Comparison of ENCODE assay signal across 14 mouse cellular contexts in genomic region chr10:124082756-124083155, GRCm38 (mm10).
DNase-seq lines count a peak whose midpoint lies in the region; ATAC-seq lines count a peak whose summit lies in the region.
"Had no signal": no experiment of that assay in that cellular context is flagged by ENCODE, and none has a peak within 500 bp of the region (broad histone marks: within the 10 kb centered on the region; RNA-seq: fewer than 3 reads in every experiment).

No protein-coding gene starts in this region.

- H3K9me3 ChIP-seq in kidney, embryonic 15.5 days (replicated peaks): no peaks in the 10 kb centered on the region
- no peaks in the 10 kb centered on the region for H3K9me3 ChIP-seq in heart, embryonic 15.5 days (replicated peaks)
- H3K9me3 ChIP-seq: embryonic facial prominence, embryonic 13.5 days; hindbrain, embryonic 15.5 days; liver, embryonic 13.5 days; midbrain, embryonic 10.5 days had no signal

- no peak overlapping the region for H3K4me3 ChIP-seq in kidney, embryonic 15.5 days (replicated peaks)
- no peak overlapping the region for H3K4me3 ChIP-seq in heart, embryonic 15.5 days
- H3K4me3 ChIP-seq: embryonic facial prominence, embryonic 13.5 days; hindbrain, embryonic 15.5 days; liver, embryonic 13.5 days; midbrain, embryonic 10.5 days had no signal

- H3K4me2 ChIP-seq in kidney, embryonic 15.5 days: no peak overlapping the region
- no peak overlapping the region for H3K4me2 ChIP-seq in heart, embryonic 15.5 days
- H3K4me2 ChIP-seq: embryonic facial prominence, embryonic 13.5 days; hindbrain, embryonic 15.5 days; liver, embryonic 13.5 days had no signal

- WGBS in kidney, embryonic 15.5 days: 69% methylated on average over 3 of the region's 3 CpGs
- 16% methylated on average over 3 of the region's 3 CpGs for WGBS in heart, embryonic 15.5 days

- no peaks in the 10 kb centered on the region for H3K27me3 ChIP-seq in kidney, embryonic 15.5 days
- no peaks in the 10 kb centered on the region for H3K27me3 ChIP-seq in heart, embryonic 15.5 days
- H3K27me3 ChIP-seq: embryonic facial prominence, embryonic 13.5 days; hindbrain, embryonic 15.5 days; liver, embryonic 13.5 days had no signal

- no peaks in the 10 kb centered on the region for H3K36me3 ChIP-seq in kidney, embryonic 15.5 days
- no peaks in the 10 kb centered on the region for H3K36me3 ChIP-seq in heart, embryonic 15.5 days
- H3K36me3 ChIP-seq: embryonic facial prominence, embryonic 13.5 days; hindbrain, embryonic 15.5 days; liver, embryonic 13.5 days; midbrain, embryonic 10.5 days had no signal

- H3K4me1 ChIP-seq in kidney, embryonic 15.5 days: no peaks in the 10 kb centered on the region
- H3K4me1 ChIP-seq in heart, embryonic 15.5 days (replicated peaks): peaks cover 11% of the 10 kb centered on the region
- H3K4me1 ChIP-seq: hindbrain, embryonic 15.5 days; liver, embryonic 13.5 days; midbrain, embryonic 10.5 days had no signal

- H3K9ac ChIP-seq in kidney, embryonic 15.5 days: no peak overlapping the region
- no peak overlapping the region for H3K9ac ChIP-seq in heart, embryonic 15.5 days
- H3K9ac ChIP-seq: embryonic facial prominence, embryonic 13.5 days; hindbrain, embryonic 15.5 days; liver, embryonic 13.5 days had no signal

- ATAC-seq in kidney, embryonic 15.5 days (replicated peaks; ENCODE audit: low FRiP score): 0 out of 2 replicates have a peak, but pooled peaks have one; percentile 12
- ATAC-seq in heart, embryonic 15.5 days (replicated peaks; ENCODE audit: insufficient number of reproducible peaks, insufficient read depth, low FRiP score, low read depth): peak; percentile 79
- ATAC-seq in activated CD4-positive, CD25-positive, alpha-beta regulatory T cell, adult 4 months: no peak

- no peak for DNase-seq in kidney, adult 9 months
- peak; percentile 19 for DNase-seq in MN1 (ENCODE audit: low spot score)
- peak; percentile 19 for DNase-seq in adipocyte (ENCODE audit: low spot score)
- DNase-seq in thymus, postnatal 10 days (ENCODE audit: low spot score in 2 of 2): no peak
- DNase-seq: cerebellum, adult 8-10 months; layer of hippocampus, postnatal 36 days; liver, embryonic 13.5 days had no signal

- no peak overlapping the region for H3K27ac ChIP-seq in kidney, embryonic 15.5 days
- peak overlapping the region; percentile 67 for H3K27ac ChIP-seq in heart, embryonic 15.5 days
- H3K27ac ChIP-seq: embryonic facial prominence, embryonic 13.5 days; hindbrain, embryonic 15.5 days; kidney, postnatal 0 days; liver, embryonic 13.5 days; midbrain, embryonic 10.5 days had no signal

Comparison
In these comparisons a context has a peak if more than half of its experiments do, and no peak if none do; other contexts are left out.
1. DNase-seq: peak in MN1 (single experiment) and adipocyte (single experiment); none in kidney, adult 9 months (single experiment) and thymus, postnatal 10 days (0 of 2).